14 mouse cellular contexts compared by ENCODE assay signal in the genomic region with DNA sequence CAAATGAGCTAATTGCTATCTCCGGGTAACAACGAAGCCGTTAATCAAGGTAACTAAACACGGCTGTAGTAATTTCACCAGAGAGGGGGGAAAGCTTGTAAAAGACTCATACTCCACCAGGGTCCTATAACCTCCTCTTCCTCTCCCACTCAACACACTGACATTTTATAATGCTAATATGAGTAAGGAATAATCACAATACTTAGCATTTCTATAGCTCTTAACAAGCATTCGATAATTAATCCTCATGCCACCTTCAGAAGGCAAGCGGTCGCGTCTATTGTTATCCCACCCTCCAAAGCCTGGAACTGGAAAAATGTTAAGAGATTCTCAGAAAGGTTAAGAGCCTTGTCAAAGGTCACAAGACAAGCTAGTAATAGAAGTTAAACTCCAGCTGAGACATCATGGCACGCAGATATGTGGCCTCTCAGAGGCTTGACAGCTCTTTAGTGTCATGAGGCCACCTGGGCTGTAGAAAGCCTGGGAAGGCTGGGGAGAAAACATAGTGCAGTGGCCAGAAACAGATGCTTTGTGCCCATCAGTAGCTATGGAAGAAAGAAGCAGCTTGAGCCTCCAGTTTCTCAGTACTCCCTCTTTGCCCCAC.
A peak's percentile ranks its signal among the peaks of the same experiment; 100 is the strongest.
DNase-seq lines count a peak whose midpoint lies in the region; ATAC-seq and TF ChIP-seq lines count a peak whose summit lies in the region.
"Had no signal": no experiment of that assay in that cellular context is flagged by ENCODE, and none has a peak within 500 bp of the region (broad histone marks: within the 10 kb centered on the region; RNA-seq: fewer than 3 reads in every experiment).

No protein-coding gene starts in this region.

- no peaks in the 10 kb centered on the region for H3K9me3 ChIP-seq in heart, embryonic 13.5 days
- H3K9me3 ChIP-seq in midbrain, embryonic 14.5 days (ENCODE audit: control insufficient read depth, low read length), result no peaks in the 10 kb centered on the region
- no peaks in the 10 kb centered on the region for H3K9me3 ChIP-seq in midbrain, postnatal 0 days (ENCODE audit: low read length)
- H3K9me3 ChIP-seq: embryonic facial prominence, embryonic 13.5 days had no signal

- H3K4me1 ChIP-seq in heart, embryonic 13.5 days, result peaks cover 11% of the 10 kb centered on the region
- peaks cover 7% of the 10 kb centered on the region for H3K4me1 ChIP-seq in midbrain, embryonic 14.5 days (ENCODE audit: control insufficient read depth, insufficient read depth, low read length)
- no peaks in the 10 kb centered on the region for H3K4me1 ChIP-seq in midbrain, postnatal 0 days (ENCODE audit: insufficient read depth, low read length)
- H3K4me1 ChIP-seq: embryonic facial prominence, embryonic 13.5 days had no signal

- H3K36me3 ChIP-seq in heart, embryonic 13.5 days, result no peaks in the 10 kb centered on the region
- H3K36me3 ChIP-seq in midbrain, embryonic 14.5 days (ENCODE audit: control insufficient read depth, insufficient read depth, low read length), result no peaks in the 10 kb centered on the region
- no peaks in the 10 kb centered on the region for H3K36me3 ChIP-seq in midbrain, postnatal 0 days (ENCODE audit: insufficient read depth, low read length)
- H3K36me3 ChIP-seq: embryonic facial prominence, embryonic 13.5 days; G1E had no signal

- no peak for TF ChIP-seq CTCF in midbrain, postnatal 0 days (IDR thresholded peaks at IDR 0.05)

- intact Hi-C loops in gastrocnemius, postnatal 36 days (cut with DNase I), result no loop called here

- no peak overlapping the region for H3K9ac ChIP-seq in heart, embryonic 13.5 days
- no peak overlapping the region for H3K9ac ChIP-seq in midbrain, embryonic 14.5 days (replicated peaks; ENCODE audit: low read length)
- H3K9ac ChIP-seq in midbrain, postnatal 0 days (replicated peaks; ENCODE audit: low read length, poor library complexity, severe bottlenecking), result no peak overlapping the region
- H3K9ac ChIP-seq: embryonic facial prominence, embryonic 13.5 days had no signal

- H3K27ac ChIP-seq in heart, embryonic 13.5 days (replicated peaks), result peak overlapping the region; percentile 43
- H3K27ac ChIP-seq in midbrain, embryonic 14.5 days (replicated peaks; ENCODE audit: low read depth, low read length), result no peak overlapping the region
- no peak overlapping the region for H3K27ac ChIP-seq in midbrain, postnatal 0 days (ENCODE audit: low read depth, low read length)
- H3K27ac ChIP-seq: embryonic facial prominence, embryonic 13.5 days had no signal

- no peak for DNase-seq in heart, adult 9 months (ENCODE audit: low spot score in 2 of 2)
- peak; percentile 19 for DNase-seq in midbrain, embryonic 14.5 days
- DNase-seq in midbrain, postnatal 0 days (ENCODE audit: low spot score), result no peak
- DNase-seq in embryo, embryonic 11.5 days (ENCODE audit: low read depth, low spot score), result peak; percentile 14
- DNase-seq in gastrocnemius, postnatal 36 days, result no peak
- DNase-seq in right cerebral cortex, postnatal 10 days (ENCODE audit: low spot score in 2 of 2), result no peak
- DNase-seq: adrenal gland, postnatal 10 days; kidney, adult 9 months; lung, adult 2 months; lung, postnatal 4 days had no signal

- H3K4me3 ChIP-seq in heart, embryonic 13.5 days, result no peak overlapping the region
- H3K4me3 ChIP-seq in midbrain, embryonic 14.5 days (replicated peaks; ENCODE audit: low read depth, low read length), result no peak overlapping the region
- no peak overlapping the region for H3K4me3 ChIP-seq in midbrain, postnatal 0 days (ENCODE audit: low read depth, low read length)
- H3K4me3 ChIP-seq: embryonic facial prominence, embryonic 13.5 days had no signal

- no peaks in the 10 kb centered on the region for H3K27me3 ChIP-seq in heart, embryonic 13.5 days (replicated peaks)
- no peaks in the 10 kb centered on the region for H3K27me3 ChIP-seq in midbrain, embryonic 14.5 days (ENCODE audit: control insufficient read depth, insufficient read depth, low read length)
- H3K27me3 ChIP-seq in midbrain, postnatal 0 days (ENCODE audit: insufficient read depth, low read length), result no peaks in the 10 kb centered on the region
- H3K27me3 ChIP-seq: embryonic facial prominence, embryonic 13.5 days had no signal

- 36% methylated on average over 9 of the region's 9 CpGs for WGBS in heart, embryonic 13.5 days
- 23% methylated on average over 9 of the region's 9 CpGs for WGBS in midbrain, embryonic 14.5 days
- 46% methylated on average over 9 of the region's 9 CpGs for WGBS in midbrain, postnatal 0 days

- peak overlapping the region; percentile 26; the same call in 1 of the 2 replicates for H3K4me2 ChIP-seq in heart, embryonic 13.5 days
- no peak overlapping the region for H3K4me2 ChIP-seq in midbrain, embryonic 14.5 days (ENCODE audit: low read length)
- no peak overlapping the region for H3K4me2 ChIP-seq in midbrain, postnatal 0 days (ENCODE audit: low read depth, low read length, poor library complexity, severe bottlenecking)
- H3K4me2 ChIP-seq: embryonic facial prominence, embryonic 13.5 days had no signal

- ATAC-seq in heart, embryonic 13.5 days (ENCODE audit: extremely low read depth, insufficient number of reproducible peaks, low FRiP score, low TSS enrichment), result no peak
- no peak for ATAC-seq in midbrain, embryonic 14.5 days (ENCODE audit: low FRiP score, low TSS enrichment)
- ATAC-seq in midbrain, postnatal 0 days (ENCODE audit: low FRiP score), result no peak
- ATAC-seq: inflammation-experienced regulatory T-cells, adult 6 months had no signal

Comparison
In these comparisons a context has a peak if more than half of its experiments do, and no peak if none do; other contexts are left out.
1. DNase-seq: peak in midbrain, embryonic 14.5 days (single experiment) and embryo, embryonic 11.5 days (single experiment); none in heart, adult 9 months (0 of 2), midbrain, postnatal 0 days (single experiment), gastrocnemius, postnatal 36 days (0 of 2) and right cerebral cortex, postnatal 10 days (0 of 2).